In the genomic region with DNA sequence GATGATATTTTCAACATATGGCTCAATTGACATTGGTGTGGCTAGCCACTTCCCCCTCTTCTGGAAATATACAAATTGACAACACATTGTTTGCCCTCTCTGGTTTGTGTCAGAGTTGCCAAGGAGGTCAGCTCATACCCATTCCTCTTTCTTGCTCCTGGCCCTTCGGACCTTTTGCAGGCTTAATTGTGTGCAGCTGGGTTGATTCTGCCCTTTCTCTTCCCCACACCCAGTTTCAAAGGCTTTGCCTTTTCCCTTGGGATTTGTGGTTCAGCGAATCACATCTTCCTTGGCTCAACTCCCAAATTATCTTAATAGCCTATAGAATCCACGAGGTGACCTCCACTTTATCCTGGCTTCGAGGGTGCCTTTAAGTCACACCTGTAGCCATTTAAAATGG, we compare ENCODE assay signal across 19 mouse cellular contexts.
DNase-seq lines count a peak whose midpoint lies in the region; ATAC-seq lines count a peak whose summit lies in the region.
"Had no signal": no experiment of that assay in that cellular context is flagged by ENCODE, and none has a peak within 500 bp of the region (broad histone marks: within the 10 kb centered on the region; RNA-seq: fewer than 3 reads in every experiment).

No protein-coding gene starts in this region.

- no peak overlapping the region for H3K4me3 ChIP-seq in hindbrain, embryonic 10.5 days
- H3K4me3 ChIP-seq in hindbrain, embryonic 16.5 days (ENCODE audit: low read length): no peak overlapping the region
- H3K4me3 ChIP-seq in embryonic facial prominence, embryonic 11.5 days (ENCODE audit: low read depth, low read length): no peak overlapping the region
- H3K4me3 ChIP-seq in kidney, embryonic 15.5 days (replicated peaks): no peak overlapping the region
- H3K4me3 ChIP-seq: embryonic facial prominence, embryonic 12.5 days; forebrain, embryonic 13.5 days; forebrain, embryonic 15.5 days had no signal

- no peak overlapping the region for H3K27ac ChIP-seq in hindbrain, embryonic 10.5 days
- no peak overlapping the region for H3K27ac ChIP-seq in hindbrain, embryonic 16.5 days (ENCODE audit: low read depth, low read length)
- H3K27ac ChIP-seq in embryonic facial prominence, embryonic 11.5 days (replicated peaks; ENCODE audit: low read depth, low read length): no peak overlapping the region
- no peak overlapping the region for H3K27ac ChIP-seq in kidney, embryonic 15.5 days
- H3K27ac ChIP-seq: embryonic facial prominence, embryonic 12.5 days; forebrain, embryonic 13.5 days; forebrain, embryonic 15.5 days had no signal

- H3K4me1 ChIP-seq in hindbrain, embryonic 10.5 days (replicated peaks): no peaks in the 10 kb centered on the region
- no peaks in the 10 kb centered on the region for H3K4me1 ChIP-seq in hindbrain, embryonic 16.5 days (ENCODE audit: control insufficient read depth, insufficient read depth, low read depth, low read length)
- no peaks in the 10 kb centered on the region; the same call in 1 of the 2 replicates for H3K4me1 ChIP-seq in embryonic facial prominence, embryonic 11.5 days (ENCODE audit: control insufficient read depth, insufficient read depth, low read length)
- no peaks in the 10 kb centered on the region for H3K4me1 ChIP-seq in kidney, embryonic 15.5 days
- H3K4me1 ChIP-seq: embryonic facial prominence, embryonic 12.5 days; forebrain, embryonic 13.5 days; forebrain, embryonic 15.5 days had no signal

- no peak overlapping the region for H3K4me2 ChIP-seq in hindbrain, embryonic 16.5 days (ENCODE audit: low read length)
- H3K4me2 ChIP-seq in embryonic facial prominence, embryonic 11.5 days (ENCODE audit: low read depth, low read length): no peak overlapping the region
- H3K4me2 ChIP-seq in kidney, embryonic 15.5 days: no peak overlapping the region
- H3K4me2 ChIP-seq: embryonic facial prominence, embryonic 12.5 days; forebrain, embryonic 13.5 days; forebrain, embryonic 15.5 days had no signal

- H3K27me3 ChIP-seq in hindbrain, embryonic 10.5 days (ENCODE audit: insufficient read depth, poor library complexity, severe bottlenecking): no peaks in the 10 kb centered on the region
- H3K27me3 ChIP-seq in hindbrain, embryonic 16.5 days (replicated peaks; ENCODE audit: control insufficient read depth, insufficient read depth, low read length): no peaks in the 10 kb centered on the region
- no peaks in the 10 kb centered on the region for H3K27me3 ChIP-seq in embryonic facial prominence, embryonic 11.5 days (ENCODE audit: control insufficient read depth, insufficient read depth, low read length)
- no peaks in the 10 kb centered on the region for H3K27me3 ChIP-seq in kidney, embryonic 15.5 days
- H3K27me3 ChIP-seq: embryonic facial prominence, embryonic 12.5 days; forebrain, embryonic 13.5 days; forebrain, embryonic 15.5 days had no signal

- no peak for ATAC-seq in hindbrain, embryonic 16.5 days
- no peak for ATAC-seq in embryonic facial prominence, embryonic 11.5 days (replicated peaks; ENCODE audit: insufficient number of reproducible peaks, low FRiP score, low TSS enrichment, low read depth)
- no peak for ATAC-seq in kidney, embryonic 15.5 days (replicated peaks; ENCODE audit: low FRiP score)
- ATAC-seq: forebrain, embryonic 13.5 days; forebrain, embryonic 15.5 days; forebrain, postnatal 0 days had no signal

- no peaks in the 10 kb centered on the region for H3K36me3 ChIP-seq in hindbrain, embryonic 10.5 days
- H3K36me3 ChIP-seq in hindbrain, embryonic 16.5 days (ENCODE audit: control insufficient read depth, insufficient read depth, low read length): no peaks in the 10 kb centered on the region
- H3K36me3 ChIP-seq in embryonic facial prominence, embryonic 11.5 days (replicated peaks; ENCODE audit: control insufficient read depth, insufficient read depth, low read depth, low read length): no peaks in the 10 kb centered on the region
- H3K36me3 ChIP-seq in kidney, embryonic 15.5 days: no peaks in the 10 kb centered on the region
- H3K36me3 ChIP-seq: embryonic facial prominence, embryonic 12.5 days; forebrain, embryonic 15.5 days had no signal

- peak; percentile 16 for DNase-seq in hindbrain, embryonic 10.5 days (ENCODE audit: low spot score)
- peak; percentile 32 for DNase-seq in embryo, embryonic 11 days
- peak; percentile 60 for DNase-seq in embryonic facial prominence, embryonic 11.5 days (ENCODE audit: low spot score)
- DNase-seq in cerebellum, postnatal 14 days: no peak
- DNase-seq in right cerebral cortex, postnatal 14 days: no peak
- DNase-seq: adrenal gland, adult 2 months; adrenal gland, postnatal 10 days; adrenal gland, postnatal 25 days; cerebellum, adult 11 months; cerebellum, adult 18-20 months; cerebellum, adult 8-10 months; cerebellum, adult 9-11 months; cerebellum, postnatal 25 days; forebrain, postnatal 0 days had no signal

- H3K9ac ChIP-seq in hindbrain, embryonic 16.5 days (ENCODE audit: low read depth, low read length): no peak overlapping the region
- H3K9ac ChIP-seq in embryonic facial prominence, embryonic 11.5 days (replicated peaks; ENCODE audit: low read length): no peak overlapping the region
- H3K9ac ChIP-seq in kidney, embryonic 15.5 days: no peak overlapping the region
- H3K9ac ChIP-seq: embryonic facial prominence, embryonic 12.5 days; forebrain, embryonic 13.5 days; forebrain, embryonic 15.5 days; forebrain, postnatal 0 days had no signal

- H3K9me3 ChIP-seq in hindbrain, embryonic 10.5 days: no peaks in the 10 kb centered on the region
- H3K9me3 ChIP-seq in hindbrain, embryonic 16.5 days (ENCODE audit: control insufficient read depth, low read length): no peaks in the 10 kb centered on the region; the same call in 1 of the 2 replicates
- no peaks in the 10 kb centered on the region for H3K9me3 ChIP-seq in embryonic facial prominence, embryonic 11.5 days (replicated peaks; ENCODE audit: control insufficient read depth, low read length)
- H3K9me3 ChIP-seq in kidney, embryonic 15.5 days (replicated peaks): no peaks in the 10 kb centered on the region
- H3K9me3 ChIP-seq: embryonic facial prominence, embryonic 12.5 days; forebrain, embryonic 13.5 days; forebrain, embryonic 15.5 days had no signal

- 74% methylated on average over 4 of the region's 4 CpGs for WGBS in hindbrain, embryonic 10.5 days
- WGBS in hindbrain, embryonic 16.5 days: 73% methylated on average over 4 of the region's 4 CpGs
- 23% methylated on average over 4 of the region's 4 CpGs for WGBS in embryonic facial prominence, embryonic 11.5 days
- WGBS in kidney, embryonic 15.5 days: 69% methylated on average over 4 of the region's 4 CpGs

Comparison
In these comparisons a context has a peak if more than half of its experiments do, and no peak if none do; other contexts are left out.
1. DNase-seq: peak in hindbrain, embryonic 10.5 days (single experiment), embryo, embryonic 11 days (single experiment) and embryonic facial prominence, embryonic 11.5 days (single experiment); none in cerebellum, postnatal 14 days (0 of 2) and right cerebral cortex, postnatal 14 days (single experiment).